Mouse (Mus musculus): ENCODE data around the gene Nxph1.

GRCm38 (mm10) chr6:8948471-8949411 lies 510 bp downstream of the Nxph1 start:
- TF ChIP-seq CTCF (IDR thresholded peaks at IDR 0.05): no peak
- TF ChIP-seq EP300 (IDR thresholded peaks at IDR 0.05; ENCODE audit: insufficient read depth, low read depth, low read length): no peak

All from heart, adult 2 months (tissue).